Mouse (Mus musculus): Measurements from ENCODE around the gene Cacnb1.

Gene Cacnb1

DNA sequence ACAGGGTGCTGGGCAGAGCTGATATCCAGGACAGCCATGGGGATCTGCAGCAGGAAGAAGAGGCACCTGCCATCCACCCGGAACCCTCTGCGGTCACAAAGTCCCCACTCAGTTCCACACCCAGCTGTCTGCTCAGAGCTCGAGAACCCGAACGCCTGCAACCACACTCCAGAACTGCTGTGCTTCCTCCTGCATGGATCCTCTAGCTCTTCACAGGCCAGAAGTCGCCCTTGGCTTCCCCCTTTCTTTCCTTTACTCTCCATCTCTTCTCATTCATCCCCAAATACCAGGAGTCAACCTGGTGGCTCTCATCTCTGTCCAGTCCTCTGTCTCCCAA is 68.9 kb downstream of the Cacnb1 start:
- DNase-seq: no peak

DNA sequence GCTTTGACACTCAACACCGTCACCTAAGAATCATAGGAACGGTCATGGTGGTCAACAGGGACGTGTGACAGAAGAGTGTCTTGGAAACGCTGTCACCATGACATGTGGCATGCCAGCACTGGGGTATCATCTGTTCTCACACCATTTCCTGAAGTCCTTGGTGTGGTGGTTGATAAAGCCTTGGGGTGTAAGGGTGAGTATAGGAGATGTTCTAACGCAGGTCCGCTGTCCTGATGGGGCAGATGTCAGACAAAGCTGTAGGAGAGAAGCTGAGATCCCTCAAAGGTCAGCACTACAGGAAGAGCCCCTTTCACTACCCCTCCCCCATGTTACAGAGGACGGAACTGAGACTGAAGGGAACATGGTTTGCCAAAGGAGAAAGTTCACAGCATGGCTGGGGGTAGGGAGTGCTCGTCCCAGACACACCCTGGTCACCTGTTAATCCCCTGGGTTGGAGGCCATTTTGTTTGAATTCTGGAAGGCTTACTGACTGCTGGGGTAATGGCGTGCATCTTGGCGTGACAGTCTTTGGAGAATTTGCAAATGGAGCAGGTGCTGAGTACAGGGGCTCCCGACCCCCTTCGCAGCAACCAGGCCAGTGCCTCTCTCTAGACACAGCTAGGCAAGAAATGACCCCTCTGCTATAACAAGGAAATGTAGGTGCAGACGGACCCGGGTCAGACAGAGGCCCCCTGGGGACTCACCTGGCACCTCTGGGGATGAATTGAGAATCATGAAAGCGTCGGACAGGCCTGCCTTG is 69.5 kb downstream of the Cacnb1 start:
- no peak for DNase-seq

- no peak for DNase-seq
Measured at GRCm38 (mm10) chr11:97952367-97953006, 70.3 kb downstream of the Cacnb1 start.

All from cerebellum, adult 11 months (tissue).